Mouse (Mus musculus) megakaryocyte progenitor cell, adult 5-6 weeks (primary cell): ENCODE measurements around the gene Usp54. TPM values are rescaled to one million over a fixed set of nuclear protein-coding genes. Genes with fewer than 3 reads are reported as not detected.
A peak's percentile ranks its signal among the peaks of the same experiment; 100 is the strongest.
"Not testable (repeated sequence)": the region's sequence is repeated elsewhere in the genome, so short reads cannot be mapped to it uniquely, and the experiment has no call there.

Source experiments
- ATAC-seq: replicated peaks from 2 replicates; pipeline ENCODE4 v1.8.0; 2016; ENCODE audit warnings: mild to moderate bottlenecking, moderate TSS enrichment, inconsistent platforms; ENCODE audit not compliant: poor library complexity
- total RNA-seq, 2 experiments: library from RNA; stranded (forward) in 1 of 2; stranded (reverse) in 1 of 2; fragments of 157-497, 149-512 nt in 1 of 2; fragments of 200-1000 nt in 1 of 2; gene quantifications; 2 replicates each; pipeline versions ENCODE4 v1.2.3 to v1.2.4; 2015 to 2017

The Usp54 gene
- total RNA-seq, 2 experiments from 2014 or later: 3.2 to 7.0 TPM

DNA sequence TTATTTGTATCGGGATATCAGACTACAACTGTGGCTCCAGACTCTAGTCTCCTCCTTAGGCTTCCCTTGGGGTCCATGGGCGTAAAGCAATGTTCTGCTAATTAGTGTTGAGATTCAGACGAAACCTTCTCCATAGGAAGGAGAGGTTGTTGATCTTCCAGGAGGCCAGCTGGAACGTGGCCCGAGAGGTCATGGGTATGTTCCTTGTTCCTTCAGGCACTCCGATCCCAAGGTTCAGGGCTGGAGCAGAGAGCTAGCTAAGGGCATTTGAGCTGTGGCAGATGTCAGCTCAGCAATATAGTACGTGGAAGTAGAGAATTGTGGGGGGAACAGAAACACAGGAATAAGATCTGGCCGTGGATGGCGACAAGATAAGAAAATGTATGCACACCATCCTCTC lies 14.9 kb upstream of the Usp54 start:
- ATAC-seq: no peak

- peak; percentile 73 for ATAC-seq
Observed at GRCm38 (mm10) chr14:20654690-20655421, 14.0 kb upstream of the Usp54 start.

DNA sequence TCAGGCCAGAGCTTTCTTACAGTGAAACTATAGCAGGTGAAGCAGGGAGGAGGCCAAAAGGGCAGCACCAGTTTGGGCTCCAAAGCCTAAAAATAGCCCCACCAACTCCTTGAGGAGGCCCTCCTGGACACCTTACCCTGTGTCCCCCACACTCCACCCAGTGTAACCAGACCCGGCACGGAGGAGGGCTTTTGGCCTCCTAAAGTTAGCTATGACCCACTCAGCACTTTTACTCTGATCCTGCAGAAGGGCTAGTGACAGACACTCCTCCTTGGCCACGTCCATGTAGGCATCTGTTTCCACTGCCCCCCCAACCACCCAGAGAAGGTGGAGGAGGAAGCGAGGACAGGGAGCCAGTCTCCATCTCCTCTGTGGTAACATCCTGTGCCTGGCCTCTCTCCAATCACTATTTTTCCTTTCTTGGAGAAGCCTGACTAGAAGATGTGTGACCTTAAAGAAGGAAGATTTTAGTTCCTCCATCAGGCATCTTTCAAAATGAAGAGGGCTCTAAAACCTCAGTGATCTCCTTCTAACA lies 10.9 kb upstream of the Usp54 start:
- ATAC-seq: 0 out of 2 replicates have a peak, but pooled peaks have one; percentile 29

- no peak for ATAC-seq
Observed at GRCm38 (mm10) chr14:20651000-20651399, 10.1 kb upstream of the Usp54 start.

DNA sequence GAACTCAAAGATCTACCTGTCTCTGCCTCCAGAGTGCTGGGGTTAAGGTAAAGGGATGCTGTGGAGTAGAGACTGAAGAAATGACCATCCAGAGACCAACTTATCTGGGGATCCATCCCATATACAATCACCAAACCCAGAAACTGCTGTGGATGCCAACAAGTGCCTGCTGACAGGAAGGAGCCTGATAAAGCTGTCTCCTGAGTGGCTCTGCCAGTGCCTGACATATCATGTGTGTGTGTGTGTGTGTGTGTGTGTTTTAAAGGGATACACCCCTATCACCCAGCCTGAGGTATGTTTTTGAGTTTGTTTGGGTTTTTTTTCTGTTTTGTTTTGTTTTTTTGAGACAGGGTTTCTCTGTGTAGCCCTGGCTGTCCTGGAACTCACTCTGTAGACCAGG lies 5.5 kb upstream of the Usp54 start:
- peak; percentile 93 for ATAC-seq

GRCm38 (mm10) chr14:20645547-20645946 lies 4.7 kb upstream of the Usp54 start:
- no peak for ATAC-seq

DNA sequence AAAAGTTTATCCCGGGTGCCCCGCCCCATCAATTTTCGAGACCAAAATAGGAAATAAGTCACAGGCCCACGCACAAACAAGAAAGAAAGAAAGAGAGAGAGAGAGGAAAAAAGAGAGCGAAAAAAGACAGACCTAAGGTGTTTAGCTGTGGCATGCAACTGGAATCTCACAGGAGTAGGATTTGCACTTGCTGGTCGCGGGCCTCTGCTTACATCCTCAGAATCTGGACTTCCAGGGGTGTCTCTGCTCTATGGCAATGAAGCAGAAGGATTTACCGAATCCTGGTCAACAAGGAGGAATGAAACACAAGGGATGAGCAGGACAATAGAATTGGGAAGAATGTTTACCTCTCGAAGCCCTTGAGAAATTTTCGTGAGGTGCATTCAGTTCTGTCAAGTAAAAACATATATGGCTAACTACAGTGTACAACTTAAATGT lies 594 bp upstream of the Usp54 start:
- no peak for ATAC-seq

DNA sequence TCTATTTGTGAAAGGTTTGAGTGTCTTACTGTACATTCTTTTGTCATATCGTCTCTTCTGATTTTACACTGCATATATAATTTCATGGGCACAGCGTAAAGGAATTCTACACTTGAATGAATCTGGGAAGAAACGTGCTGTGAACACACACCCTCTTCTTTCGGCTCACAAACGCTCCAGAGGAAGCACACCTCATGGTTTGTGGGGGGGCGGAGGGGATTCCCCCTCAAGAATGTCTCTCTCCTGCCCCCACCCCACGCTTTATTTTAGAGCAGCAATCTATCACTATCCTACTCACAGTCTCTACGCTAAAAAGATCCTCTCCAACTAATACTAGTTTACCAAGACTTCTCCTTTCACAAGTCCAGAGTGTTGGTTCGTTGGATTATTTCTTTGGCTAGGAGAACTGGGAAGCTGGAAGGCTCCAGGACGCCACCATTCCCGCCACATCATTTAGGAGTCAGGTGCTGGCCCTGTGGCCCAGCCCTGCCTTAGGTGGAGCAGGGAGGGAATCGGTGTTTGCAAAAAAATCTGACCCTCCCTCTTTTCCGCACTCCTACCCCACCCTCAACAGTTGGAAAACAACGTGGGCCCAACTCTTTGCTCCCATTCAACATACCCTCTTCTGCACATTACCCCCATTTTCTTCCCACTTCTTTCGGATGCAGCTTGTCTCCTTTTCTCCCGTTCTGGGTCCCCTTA lies 794 bp downstream of the Usp54 start:
- peak; percentile 1; the same call in 1 of the 2 replicates for ATAC-seq

- ATAC-seq: no peak
Observed at GRCm38 (mm10) chr14:20638702-20639101, 2.2 kb downstream of the Usp54 start.

DNA sequence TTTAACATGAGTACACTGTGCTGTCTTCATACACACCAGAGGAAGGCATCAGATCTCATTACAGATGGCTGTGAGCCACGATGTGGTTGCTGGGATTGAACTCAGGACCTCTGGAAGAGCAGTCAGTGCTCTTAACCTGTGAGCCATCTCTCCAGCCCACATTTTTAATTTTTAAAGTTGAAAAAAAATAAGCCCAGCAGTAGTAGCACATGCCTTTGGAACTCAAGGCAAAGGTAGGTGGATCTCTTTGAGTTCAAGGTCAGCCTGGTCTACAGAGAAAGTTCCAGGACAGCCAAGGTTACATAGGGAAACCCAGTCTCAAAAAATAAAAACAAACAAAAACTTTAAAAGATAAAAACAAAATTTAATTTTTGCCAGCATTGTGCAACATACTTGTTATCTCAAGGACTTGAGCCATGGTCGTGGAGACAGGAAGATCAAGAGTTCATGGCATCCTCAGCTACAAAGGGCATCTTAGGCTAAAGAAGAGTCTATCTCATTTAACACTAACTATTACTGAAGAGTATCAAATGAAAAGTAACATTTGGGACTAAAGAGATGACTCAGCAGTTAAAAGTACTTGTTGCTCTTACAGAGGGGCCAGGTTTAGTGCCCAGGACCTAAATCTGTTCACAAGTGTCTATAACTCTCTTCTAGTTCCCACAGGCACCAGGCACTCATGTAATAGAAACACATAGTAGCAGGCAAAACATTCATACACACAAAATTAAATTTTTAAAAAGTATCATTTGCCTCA lies 2.9 kb downstream of the Usp54 start:
- ATAC-seq: no peak

DNA sequence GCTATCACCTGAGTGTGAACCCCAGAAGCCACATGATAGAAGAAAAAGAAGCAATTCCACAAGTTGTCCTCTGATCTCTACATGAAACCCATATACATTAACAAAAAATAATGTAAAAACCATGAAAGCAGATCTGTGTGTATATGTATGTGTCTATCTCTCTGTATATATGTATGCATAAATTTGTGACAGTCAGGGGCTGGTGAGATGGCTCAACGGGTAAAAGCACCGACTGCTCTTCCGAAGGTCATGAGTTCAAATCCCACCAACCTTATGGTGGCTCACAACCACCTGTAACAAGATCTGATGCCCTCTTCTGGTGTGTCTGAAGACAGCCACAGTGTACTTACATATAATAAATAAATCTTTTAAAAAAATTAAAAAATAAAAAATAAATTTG lies 3.9 kb downstream of the Usp54 start:
- not testable (repeated sequence) for ATAC-seq

DNA sequence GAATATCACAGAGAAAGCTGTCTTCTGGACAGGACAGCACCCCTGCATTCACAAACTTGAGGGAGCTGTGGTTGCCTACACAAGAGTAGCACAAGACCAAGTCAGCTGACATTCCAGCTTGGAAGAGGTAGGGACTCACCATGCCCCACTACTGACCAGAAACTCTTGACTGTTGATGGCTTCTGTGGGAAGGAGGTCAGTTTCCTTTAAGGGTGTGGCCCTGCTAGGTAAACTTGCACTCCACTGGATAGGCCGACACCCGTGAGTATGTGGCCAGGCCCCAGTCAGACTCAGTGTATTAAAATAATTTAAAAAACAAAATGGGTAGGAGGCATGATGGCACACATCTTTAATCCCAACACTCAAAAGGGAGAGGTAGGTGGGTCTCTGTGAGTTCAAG lies 5.3 kb downstream of the Usp54 start:
- no peak for ATAC-seq

- no peak for ATAC-seq
Observed at GRCm38 (mm10) chr14:20631253-20631652, 9.6 kb downstream of the Usp54 start.

- no peak for ATAC-seq
Observed at GRCm38 (mm10) chr14:20626971-20627370, 13.9 kb downstream of the Usp54 start.

DNA sequence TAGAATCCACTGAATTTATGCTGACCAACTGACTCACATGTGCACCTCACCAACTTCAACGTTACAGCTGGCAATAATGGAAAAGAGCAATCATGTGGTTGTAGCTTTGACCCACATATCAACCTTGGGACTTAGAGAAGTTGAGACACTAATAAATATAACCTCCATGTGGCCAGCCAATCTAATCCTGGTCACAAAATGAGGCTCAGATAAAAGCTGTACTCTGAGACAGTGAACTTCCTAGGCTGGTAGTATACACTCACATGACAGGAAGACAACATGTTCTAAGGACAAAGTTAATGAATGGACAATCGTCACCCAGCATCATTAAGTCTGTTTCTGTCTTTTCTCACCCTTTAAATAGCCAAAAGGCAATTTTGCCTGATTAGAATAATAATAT lies 14.4 kb downstream of the Usp54 start:
- no peak for ATAC-seq

- no peak for ATAC-seq
Observed at GRCm38 (mm10) chr14:20622907-20623306, 18.0 kb downstream of the Usp54 start.

- no peak for ATAC-seq
Observed at GRCm38 (mm10) chr14:20622412-20622811, 18.5 kb downstream of the Usp54 start.

- ATAC-seq: no peak
Observed at GRCm38 (mm10) chr14:20621903-20622302, 19.0 kb downstream of the Usp54 start.

GRCm38 (mm10) chr14:20619131-20619530 lies 21.7 kb downstream of the Usp54 start:
- ATAC-seq: no peak

DNA sequence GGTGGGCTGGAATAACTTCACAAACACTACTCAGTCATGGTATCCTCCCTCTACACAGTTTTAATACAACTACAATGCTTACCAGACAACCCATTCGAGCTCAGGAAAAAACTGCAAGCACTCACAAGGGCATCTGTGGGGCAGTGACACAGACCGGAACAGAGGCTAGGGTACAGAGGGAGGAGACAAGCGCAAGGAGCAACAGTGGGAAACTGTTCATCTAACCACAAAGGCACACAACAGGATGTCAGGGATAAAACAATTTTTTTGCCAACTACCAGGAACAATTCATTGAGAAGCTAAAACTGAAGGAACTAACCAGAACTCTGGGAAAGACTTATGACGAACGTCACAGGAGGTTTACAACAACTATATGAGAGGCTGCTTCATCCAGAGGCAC lies 22.7 kb downstream of the Usp54 start:
- peak; percentile 79 for ATAC-seq

GRCm38 (mm10) chr14:20616421-20616820 lies 24.4 kb downstream of the Usp54 start:
- peak; percentile 33; the same call in 1 of the 2 replicates for ATAC-seq
